Mouse (Mus musculus) MEL (cell line): ENCODE measurements around the gene Gm49776. TPM values are rescaled to one million over a fixed set of nuclear protein-coding genes. Genes with fewer than 3 reads are reported as not detected.

ENCODE experiments used
- DNase-seq: peaks from one replicate; pipeline ENCODE4 v3.0.0; 2011; ENCODE audit warnings: low read depth, low spot score
- H3K27ac ChIP-seq: 2 replicates; pipeline ENCODE4 v1.5.1; 2012; ENCODE audit warnings: low read depth, mild to moderate bottlenecking, control low read depth, low read length, moderate library complexity; ENCODE audit not compliant: control insufficient read depth
- H3K27me3 ChIP-seq, 2 experiments: fragments of 150-350 bp in 1 of 2; sonication (generic) in 1 of 2; 2 replicates each; pipeline ENCODE4 v1.6.1; 2012; ENCODE audit warnings: low read length in 2 of 2, mild to moderate bottlenecking in 2 of 2, improper control_type of control experiment in 1 of 2, moderate library complexity in 1 of 2; ENCODE audit not compliant: insufficient read depth in 2 of 2, control insufficient read depth in 1 of 2
- H3K36me3 ChIP-seq, 2 experiments: 2 replicates each; pipeline ENCODE4 v1.6.1; 2012 to 2014; ENCODE audit warnings: low read length in 2 of 2, improper control_type of control experiment in 1 of 2, inconsistent platforms in 1 of 2, mild to moderate bottlenecking in 1 of 2; ENCODE audit not compliant: insufficient read depth in 2 of 2, control insufficient read depth in 1 of 2
- H3K4me1 ChIP-seq, 2 experiments: fragments of 150-350 bp in 1 of 2; sonication (generic) in 1 of 2; 2 replicates each; pipeline ENCODE4 v1.6.1; 2012; ENCODE audit warnings: low read length in 2 of 2, improper control_type of control experiment in 1 of 2, mild to moderate bottlenecking in 1 of 2; ENCODE audit not compliant: insufficient read depth in 2 of 2, control insufficient read depth in 1 of 2
- H3K4me3 ChIP-seq, 2 experiments: fragments of 150-350 bp in 1 of 2; sonication (generic) in 1 of 2; 2 replicates each; pipeline ENCODE4 v1.5.1; 2012; ENCODE audit warnings: low read depth in 2 of 2, low read length in 2 of 2, mild to moderate bottlenecking in 2 of 2, moderate library complexity in 2 of 2, control low read depth in 1 of 2, improper control_type of control experiment in 1 of 2; ENCODE audit not compliant: control insufficient read depth in 1 of 2, insufficient read depth in 1 of 2
- H3K79me2 ChIP-seq: 2 replicates; pipeline ENCODE4 v1.6.1; 2012; ENCODE audit warnings: mild to moderate bottlenecking, low read length, moderate library complexity; ENCODE audit not compliant: control insufficient read depth, poor library complexity, insufficient read depth
- H3K9ac ChIP-seq: 2 replicates; pipeline ENCODE4 v1.6.1; 2012; ENCODE audit warnings: low read depth, mild to moderate bottlenecking, control low read depth, low read length, moderate library complexity; ENCODE audit not compliant: control insufficient read depth, poor library complexity, severe bottlenecking
- H3K9me3 ChIP-seq: fragments of 150-350 bp; sonication (generic); replicated peaks from 2 replicates; pipeline ENCODE4 v1.6.1; 2012; ENCODE audit warnings: mild to moderate bottlenecking, low read length, improper control_type of control experiment, moderate library complexity; ENCODE audit not compliant: insufficient read depth
- BHLHE40 ChIP-seq: IDR thresholded peaks from 2 replicates; pipeline ENCODE4 v1.6.1; 2012; ENCODE audit warnings: low read depth, mild to moderate bottlenecking, inconsistent platforms, low read length, improper control_type of control experiment, borderline replicate concordance
- CHD2 ChIP-seq: IDR thresholded peaks from 2 replicates; pipeline ENCODE4 v1.6.1; 2011; ENCODE audit warnings: low read length, improper control_type of control experiment
- EP300 ChIP-seq, 2 experiments: IDR thresholded peaks; 2 replicates each; pipeline ENCODE4 v1.6.1; 2011; ENCODE audit warnings: improper control_type of control experiment in 2 of 2, low read length in 2 of 2, low read depth in 1 of 2, mild to moderate bottlenecking in 1 of 2
- ETS1 ChIP-seq: IDR thresholded peaks from 2 replicates; pipeline ENCODE4 v1.6.1; 2012; ENCODE audit warnings: low read depth, mild to moderate bottlenecking, inconsistent platforms, low read length, improper control_type of control experiment, moderate library complexity
- GABPA ChIP-seq: IDR thresholded peaks from 2 replicates; pipeline ENCODE4 v1.6.1; 2012; ENCODE audit warnings: low read depth, mild to moderate bottlenecking, inconsistent platforms, low read length, improper control_type of control experiment, moderate library complexity
- GATA1 ChIP-seq: IDR thresholded peaks from 2 replicates; pipeline ENCODE4 v1.6.1; 2011; ENCODE audit warnings: low read depth, low read length, improper control_type of control experiment
- KAT2A ChIP-seq: conservative IDR thresholded peaks from 2 replicates; pipeline ENCODE4 v1.6.1; 2012; ENCODE audit warnings: low read depth, low read length, improper control_type of control experiment, inconsistent platforms
- MAFK ChIP-seq: IDR thresholded peaks from 2 replicates; pipeline ENCODE4 v1.6.1; 2011; ENCODE audit warnings: low read depth, mild to moderate bottlenecking, low read length, improper control_type of control experiment, borderline replicate concordance
- MEF2A ChIP-seq: IDR thresholded peaks from 2 replicates; pipeline ENCODE4 v1.6.1; 2014; ENCODE audit warnings: low read depth, mild to moderate bottlenecking, inconsistent platforms, low read length, improper control_type of control experiment; ENCODE audit not compliant: poor library complexity, insufficient replicate concordance, severe bottlenecking; ENCODE audit errors: extremely low read depth
- MXI1 ChIP-seq: IDR thresholded peaks from 2 replicates; pipeline ENCODE4 v1.6.1; 2011; ENCODE audit warnings: mild to moderate bottlenecking, low read depth, low read length, improper control_type of control experiment
- MYB ChIP-seq: IDR thresholded peaks from 2 replicates; pipeline ENCODE4 v1.6.1; 2011; ENCODE audit warnings: mild to moderate bottlenecking, low read depth, low read length, improper control_type of control experiment
- MYC ChIP-seq: IDR thresholded peaks from 2 replicates; pipeline ENCODE4 v1.6.1; 2011; ENCODE audit warnings: low read depth, mild to moderate bottlenecking, low read length, improper control_type of control experiment, moderate library complexity
- POLR2AphosphoS2 ChIP-seq: IDR thresholded peaks from 2 replicates; pipeline ENCODE4 v1.6.1; 2011; ENCODE audit warnings: low read length, improper control_type of control experiment
- POLR2AphosphoS5 ChIP-seq: IDR thresholded peaks from 2 replicates; pipeline ENCODE4 v1.6.1; 2012; ENCODE audit warnings: low read depth, borderline replicate concordance, mild to moderate bottlenecking, inconsistent platforms, low read length, moderate library complexity, mixed read lengths
- RAD21 ChIP-seq: IDR thresholded peaks from 2 replicates; pipeline ENCODE4 v1.6.1; 2011; ENCODE audit warnings: mild to moderate bottlenecking, low read depth, low read length, improper control_type of control experiment
- RCOR1 ChIP-seq: IDR thresholded peaks from 2 replicates; pipeline ENCODE4 v1.6.1; 2012; ENCODE audit warnings: low read depth, mild to moderate bottlenecking, inconsistent platforms, low read length, improper control_type of control experiment
- SIN3A ChIP-seq: IDR thresholded peaks from 2 replicates; pipeline ENCODE4 v1.6.1; 2012; ENCODE audit warnings: low read length, improper control_type of control experiment, inconsistent platforms
- SMC3 ChIP-seq: IDR thresholded peaks from 2 replicates; pipeline ENCODE4 v1.6.1; 2011; ENCODE audit warnings: low read depth, low read length, improper control_type of control experiment
- TAL1 ChIP-seq: IDR thresholded peaks from 2 replicates; pipeline ENCODE4 v1.6.1; 2012; ENCODE audit warnings: mild to moderate bottlenecking, inconsistent platforms, low read length, moderate library complexity, mixed read lengths
- TCF12 ChIP-seq: IDR thresholded peaks from 2 replicates; pipeline ENCODE4 v1.6.1; 2014; ENCODE audit warnings: low read depth, mild to moderate bottlenecking, inconsistent platforms, low read length, improper control_type of control experiment, moderate library complexity
- UBTF ChIP-seq: IDR thresholded peaks from 2 replicates; pipeline ENCODE4 v1.6.1; 2012; ENCODE audit warnings: low read depth, mild to moderate bottlenecking, inconsistent platforms, low read length, improper control_type of control experiment, moderate library complexity, borderline replicate concordance; ENCODE audit not compliant: insufficient read depth
- USF1 ChIP-seq: IDR thresholded peaks from 2 replicates; pipeline ENCODE4 v1.6.1; 2014; ENCODE audit warnings: low read depth, mild to moderate bottlenecking, inconsistent platforms, low read length, improper control_type of control experiment, moderate library complexity
- USF2 ChIP-seq, 2 experiments: IDR thresholded peaks; 2 replicates each; pipeline ENCODE4 v1.6.1; 2011 to 2012; ENCODE audit warnings: improper control_type of control experiment in 2 of 2, low read length in 2 of 2, borderline replicate concordance in 1 of 2, inconsistent platforms in 1 of 2, low read depth in 1 of 2, mild to moderate bottlenecking in 1 of 2; ENCODE audit not compliant: insufficient read depth in 1 of 2
- ZKSCAN1 ChIP-seq: IDR thresholded peaks from 2 replicates; pipeline ENCODE4 v1.6.1; 2012; ENCODE audit warnings: low read depth, mild to moderate bottlenecking, inconsistent platforms, low read length, improper control_type of control experiment, moderate library complexity
- ZMIZ1 ChIP-seq: IDR thresholded peaks from 2 replicates; pipeline ENCODE4 v1.6.1; 2012; ENCODE audit warnings: low read depth, mild to moderate bottlenecking, inconsistent platforms, low read length, improper control_type of control experiment, moderate library complexity
- polyA plus RNA-seq, 2 experiments: library from polyadenylated mRNA; stranded (reverse) in 1 of 2; unstranded in 1 of 2; fragments of >175 nt in 1 of 2; fragments of >200 nt in 1 of 2; gene quantifications; 2 replicates each; pipeline versions ENCODE4 v1.2.1 to v1.2.4; 2012; ENCODE audit warnings: low replicate concordance in 2 of 2, low read depth in 1 of 2; ENCODE audit not compliant: insufficient read length in 2 of 2, insufficient read depth in 1 of 2, missing spikeins in 1 of 2
- total RNA-seq: library from RNA; depleted of rRNA; stranded (reverse); fragments of 300-350 nt; gene quantifications from 2 replicates; pipeline ENCODE4 v1.2.3, GENCODE M21; 2012

Gm49776 gene
- total and polyA plus RNA-seq, 3 experiments: 0.77 to 32.7 TPM; not detected in 1

DNA sequence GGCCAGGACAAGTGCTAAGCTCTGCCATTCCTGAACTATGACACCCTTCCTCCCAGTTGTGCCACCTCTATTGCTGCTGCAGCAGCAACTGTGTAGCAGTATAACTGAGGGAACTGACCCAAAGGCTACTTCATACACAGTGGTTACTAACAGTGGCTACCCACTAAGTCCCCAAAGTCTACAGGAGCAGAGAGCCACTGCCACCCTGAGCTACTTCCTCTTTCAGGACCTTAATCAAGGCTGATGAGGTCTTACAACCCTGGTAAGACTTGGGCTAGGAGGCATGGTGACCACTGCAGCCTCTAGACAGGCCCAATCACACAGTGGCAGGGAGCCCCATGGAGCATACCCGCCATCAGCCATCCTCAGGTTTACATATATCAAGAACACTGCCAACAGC, 56.1 kb downstream of the Gm49776 start:
- H3K9me3 ChIP-seq: no peaks in the 10 kb centered on the region
- H3K9ac ChIP-seq: no peak overlapping the region
- TF ChIP-seq TAL1 (no peak), MAFK (no peak), SIN3A (no peak), MXI1 (no peak), POLR2AphosphoS5 (no peak), MYC (no peak), GATA1 (no peak), USF1 (no peak), MYB (no peak), SMC3 (no peak), BHLHE40 (no peak), UBTF (no peak), CHD2 (no peak), RCOR1 (no peak), TCF12 (no peak)
- H3K4me1 ChIP-seq: no peaks in the 10 kb centered on the region
- H3K4me3 ChIP-seq: no peak overlapping the region
- H3K27me3 ChIP-seq: no peaks in the 10 kb centered on the region; a peak in 1 of 4 replicates
- H3K79me2 ChIP-seq: no peaks in the 10 kb centered on the region
- H3K27ac ChIP-seq: no peak overlapping the region
- no peaks in the 10 kb centered on the region for H3K36me3 ChIP-seq
- peak; percentile 28 for DNase-seq

DNA sequence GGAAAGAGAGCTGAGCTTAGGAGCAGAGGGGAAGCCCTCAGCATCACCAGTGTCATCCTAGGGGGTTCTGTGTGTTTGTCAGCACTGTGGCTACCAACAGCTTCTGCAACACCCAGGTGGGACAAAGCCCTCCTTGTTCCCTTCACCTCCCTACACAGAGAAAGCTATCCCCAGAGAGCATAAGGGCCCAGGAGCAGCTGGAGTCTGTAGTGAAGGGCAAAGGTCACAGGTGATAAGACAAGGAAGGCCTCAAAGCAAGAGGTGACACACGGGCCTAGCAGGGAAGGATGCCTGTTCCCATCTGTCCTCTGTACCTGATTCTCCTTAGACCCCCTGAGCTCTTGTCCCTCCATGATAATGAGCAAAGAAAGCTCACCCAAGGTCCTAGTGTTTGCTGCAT, 56.5 kb downstream of the Gm49776 start:
- H3K36me3 ChIP-seq: no peaks in the 10 kb centered on the region
- DNase-seq: no peak
- no peak overlapping the region for H3K9ac ChIP-seq
- no peak overlapping the region for H3K4me3 ChIP-seq
- H3K79me2 ChIP-seq: no peaks in the 10 kb centered on the region
- no peaks in the 10 kb centered on the region; a peak in 1 of 4 replicates for H3K27me3 ChIP-seq
- H3K4me1 ChIP-seq: no peaks in the 10 kb centered on the region
- no peak overlapping the region for H3K27ac ChIP-seq
- TF ChIP-seq GATA1: no peak
- no peak for TF ChIP-seq ETS1
- no peak for TF ChIP-seq POLR2AphosphoS2
- TF ChIP-seq MEF2A: no peak
- no peak for TF ChIP-seq SMC3
- TF ChIP-seq ZKSCAN1: no peak
- no peak for TF ChIP-seq EP300 (IDR thresholded peaks at IDR 0.05; ENCODE audit: low read depth in 1 of 2, low read length in 2 of 2)
- TF ChIP-seq RAD21: no peak
- TF ChIP-seq CHD2: no peak
- no peak for TF ChIP-seq KAT2A
- TF ChIP-seq USF1: no peak
- TF ChIP-seq ZMIZ1: no peak
- no peak for TF ChIP-seq USF2 (IDR thresholded peaks at IDR 0.05; ENCODE audit: borderline replicate concordance in 1 of 2, insufficient read depth in 1 of 2, low read depth in 1 of 2, low read length in 2 of 2)
- TF ChIP-seq GABPA: no peak
- TF ChIP-seq, all 39 proteins: peak for 0
- H3K9me3 ChIP-seq: no peaks in the 10 kb centered on the region
